Mouse (Mus musculus): ENCODE measurements at regions not wholly inside any gene's neighbourhood (a gene's known extent, or its start where the extent isn't known, plus 50 kb on each side); places are given as distances from the start of the nearest gene placed in this dataset.

DNA sequence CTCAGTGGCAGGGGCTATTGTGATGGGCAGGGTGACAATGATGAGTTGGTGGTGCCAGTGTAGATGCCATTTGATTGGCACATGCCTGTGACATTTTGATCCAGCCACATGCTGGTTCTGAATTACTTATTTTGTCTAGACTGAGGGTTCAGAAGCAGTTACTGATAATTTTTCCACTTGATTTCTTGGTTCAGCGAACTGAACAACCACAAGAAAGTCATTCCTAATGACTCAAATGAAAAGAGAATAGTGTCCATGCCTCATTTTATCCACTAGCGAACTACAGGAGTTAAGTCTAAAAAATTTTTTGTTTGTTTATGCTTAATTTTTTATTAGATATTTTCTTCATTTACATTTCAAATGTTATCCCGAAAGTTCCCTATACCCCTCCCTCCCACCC lies 244.6 kb upstream of the Fam98a start:
- H3K27me3 ChIP-seq, result no peaks in the 10 kb centered on the region
- H3K4me3 ChIP-seq, result no peak overlapping the region
- no peak overlapping the region for H3K27ac ChIP-seq
- no peaks in the 10 kb centered on the region for H3K9me3 ChIP-seq
- H3K36me3 ChIP-seq, result no peaks in the 10 kb centered on the region
- H3K9ac ChIP-seq, result no peak overlapping the region
- whole genome bisulfite sequencing, result 80% methylated on average over 3 of the region's 3 CpGs
- no peak overlapping the region for H3K4me2 ChIP-seq
- ATAC-seq (ENCODE audit: borderline replicate concordance, extremely low read depth, low FRiP score, low TSS enrichment), result no peak
- H3K4me1 ChIP-seq, result no peaks in the 10 kb centered on the region

- ATAC-seq (ENCODE audit: borderline replicate concordance, extremely low read depth, low FRiP score, low TSS enrichment), result no peak
Measured at GRCm38 (mm10) chr17:75795772-75796171, 244.0 kb upstream of the Fam98a start.

DNA sequence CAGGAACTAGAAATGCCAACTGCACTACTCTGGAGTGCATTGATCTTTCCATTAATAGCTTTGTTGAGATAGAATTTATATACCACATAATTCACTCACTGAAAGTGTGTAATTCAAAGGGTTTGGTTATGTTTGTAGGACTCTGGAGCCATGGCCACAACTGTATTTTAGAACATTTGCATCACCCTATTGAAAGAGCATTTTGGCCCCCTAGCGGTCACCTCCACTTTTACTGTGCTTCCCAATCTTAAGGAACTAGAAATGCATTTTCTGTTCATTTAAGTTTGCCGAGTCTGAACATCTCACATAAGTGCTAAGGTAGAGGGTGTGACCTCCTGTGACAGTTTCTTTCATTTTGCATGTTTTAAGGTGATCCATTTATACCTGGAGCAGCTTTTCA lies 228.0 kb upstream of the Fam98a start:
- no peak overlapping the region for H3K4me3 ChIP-seq
- 31% methylated on average over 2 of the region's 2 CpGs for WGBS
- H3K36me3 ChIP-seq, result no peaks in the 10 kb centered on the region
- no peaks in the 10 kb centered on the region for H3K9me3 ChIP-seq
- H3K27ac ChIP-seq, result no peak overlapping the region
- H3K4me1 ChIP-seq, result no peaks in the 10 kb centered on the region
- no peak overlapping the region for H3K9ac ChIP-seq
- ATAC-seq (ENCODE audit: borderline replicate concordance, extremely low read depth, low FRiP score, low TSS enrichment), result no peak
- no peak overlapping the region for H3K4me2 ChIP-seq
- H3K27me3 ChIP-seq, result no peaks in the 10 kb centered on the region

More at GRCm38 (mm10) chr17:75795772-75796171, 244.0 kb upstream of the Fam98a start:
- H3K4me2 ChIP-seq, result no peak overlapping the region
- no peaks in the 10 kb centered on the region for H3K27me3 ChIP-seq
- no peaks in the 10 kb centered on the region for H3K9me3 ChIP-seq
- H3K36me3 ChIP-seq, result no peaks in the 10 kb centered on the region
- no peaks in the 10 kb centered on the region for H3K4me1 ChIP-seq
- H3K9ac ChIP-seq, result no peak overlapping the region
- no peak overlapping the region for H3K4me3 ChIP-seq
- WGBS, result 84% methylated on average over 3 of the region's 3 CpGs
- H3K27ac ChIP-seq, result no peak overlapping the region

GRCm38 (mm10) chr17:75776611-75777010 lies 224.9 kb upstream of the Fam98a start:
- H3K27ac ChIP-seq, result no peak overlapping the region
- no peak for ATAC-seq (ENCODE audit: borderline replicate concordance, extremely low read depth, low FRiP score, low TSS enrichment)
- 55% methylated on average over 7 of the region's 7 CpGs for WGBS

DNA sequence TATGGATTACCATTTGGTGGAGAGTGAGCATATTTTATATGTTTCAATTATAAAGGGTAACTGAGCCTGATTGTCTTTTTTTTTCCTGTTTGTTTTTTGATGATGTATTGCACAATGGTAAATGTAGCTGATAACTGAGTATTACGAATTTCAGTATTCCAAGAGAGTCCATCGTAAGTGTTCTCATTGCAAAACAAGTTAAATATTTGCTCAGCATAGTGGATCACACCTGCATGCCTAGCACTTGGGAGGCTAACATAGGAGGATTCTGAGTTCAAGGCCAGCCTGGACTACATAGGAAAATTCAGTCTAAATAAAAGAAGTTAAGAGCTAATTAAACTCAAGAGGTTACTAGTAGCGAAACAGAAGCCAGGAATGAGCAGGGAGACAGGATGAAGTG lies 223.8 kb upstream of the Fam98a start:
- WGBS, result 57% methylated on average over 3 of the region's 3 CpGs

More at GRCm38 (mm10) chr17:75776611-75777010, 224.9 kb upstream of the Fam98a start:
- Histone ChIP-seq H3K4me2 (no peak overlapping the region), H3K4me3 (no peak overlapping the region), H3K36me3 (no peaks in the 10 kb centered on the region), H3K4me1 (no peaks in the 10 kb centered on the region), H3K27me3 (no peaks in the 10 kb centered on the region), H3K9ac (no peak overlapping the region), H3K9me3 (no peaks in the 10 kb centered on the region)

GRCm38 (mm10) chr17:75772861-75773260 lies 221.1 kb upstream of the Fam98a start:
- ATAC-seq (ENCODE audit: borderline replicate concordance, extremely low read depth, low FRiP score, low TSS enrichment), result no peak

More for the DNA sequence above, 223.8 kb upstream of the Fam98a start:
- H3K9me3 ChIP-seq, result no peaks in the 10 kb centered on the region
- H3K27me3 ChIP-seq, result no peaks in the 10 kb centered on the region
- H3K36me3 ChIP-seq, result no peaks in the 10 kb centered on the region
- no peaks in the 10 kb centered on the region for H3K4me1 ChIP-seq
- no peak overlapping the region for H3K4me2 ChIP-seq
- no peak overlapping the region for H3K4me3 ChIP-seq
- ATAC-seq (ENCODE audit: borderline replicate concordance, extremely low read depth, low FRiP score, low TSS enrichment), result no peak
- H3K9ac ChIP-seq, result no peak overlapping the region
- no peak overlapping the region for H3K27ac ChIP-seq

DNA sequence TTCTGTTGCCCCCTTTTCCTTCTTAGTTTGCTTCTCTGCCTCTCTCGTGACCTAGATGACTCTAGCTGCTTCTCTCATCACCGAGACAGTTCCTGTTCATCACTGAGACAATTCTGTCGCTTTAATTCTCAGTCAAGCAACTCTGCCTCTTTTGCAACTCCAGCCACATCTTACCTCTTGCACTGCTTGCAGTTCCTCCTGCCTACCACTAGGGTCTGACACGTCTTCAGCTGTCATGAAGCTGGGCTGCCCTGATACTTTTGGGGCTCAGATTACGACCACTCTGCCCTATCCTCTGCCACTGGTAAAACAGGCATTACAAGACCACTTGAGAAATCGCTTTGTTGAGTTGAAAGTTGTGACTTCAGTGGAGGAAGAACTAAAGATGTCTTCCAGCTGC lies 216.9 kb upstream of the Fam98a start:
- H3K9ac ChIP-seq, result no peak overlapping the region

More at GRCm38 (mm10) chr17:75772861-75773260, 221.1 kb upstream of the Fam98a start:
- H3K27me3 ChIP-seq, result no peaks in the 10 kb centered on the region
- H3K4me2 ChIP-seq, result no peak overlapping the region
- no peaks in the 10 kb centered on the region for H3K9me3 ChIP-seq
- no peak overlapping the region for H3K27ac ChIP-seq
- no peaks in the 10 kb centered on the region for H3K36me3 ChIP-seq
- no peaks in the 10 kb centered on the region for H3K4me1 ChIP-seq
- H3K4me3 ChIP-seq, result no peak overlapping the region
- H3K9ac ChIP-seq, result no peak overlapping the region

GRCm38 (mm10) chr17:75763391-75763790 lies 211.6 kb upstream of the Fam98a start:
- Histone ChIP-seq H3K4me2 (no peak overlapping the region), H3K27me3 (no peaks in the 10 kb centered on the region), H3K9me3 (no peaks in the 10 kb centered on the region), H3K4me3 (no peak overlapping the region), H3K36me3 (no peaks in the 10 kb centered on the region), H3K27ac (no peak overlapping the region), H3K4me1 (no peaks in the 10 kb centered on the region), H3K9ac (no peak overlapping the region)
- WGBS, result 86% methylated on average over 2 of the region's 2 CpGs
- no peak for ATAC-seq (ENCODE audit: borderline replicate concordance, extremely low read depth, low FRiP score, low TSS enrichment)

More for the DNA sequence above, 216.9 kb upstream of the Fam98a start:
- no peak overlapping the region for H3K27ac ChIP-seq
- no peaks in the 10 kb centered on the region for H3K27me3 ChIP-seq
- no peaks in the 10 kb centered on the region for H3K4me1 ChIP-seq
- ATAC-seq (ENCODE audit: borderline replicate concordance, extremely low read depth, low FRiP score, low TSS enrichment), result no peak
- WGBS, result 83% methylated on average over 6 of the region's 6 CpGs
- no peaks in the 10 kb centered on the region for H3K9me3 ChIP-seq
- H3K36me3 ChIP-seq, result no peaks in the 10 kb centered on the region
- H3K4me3 ChIP-seq, result no peak overlapping the region
- no peak overlapping the region for H3K4me2 ChIP-seq

DNA sequence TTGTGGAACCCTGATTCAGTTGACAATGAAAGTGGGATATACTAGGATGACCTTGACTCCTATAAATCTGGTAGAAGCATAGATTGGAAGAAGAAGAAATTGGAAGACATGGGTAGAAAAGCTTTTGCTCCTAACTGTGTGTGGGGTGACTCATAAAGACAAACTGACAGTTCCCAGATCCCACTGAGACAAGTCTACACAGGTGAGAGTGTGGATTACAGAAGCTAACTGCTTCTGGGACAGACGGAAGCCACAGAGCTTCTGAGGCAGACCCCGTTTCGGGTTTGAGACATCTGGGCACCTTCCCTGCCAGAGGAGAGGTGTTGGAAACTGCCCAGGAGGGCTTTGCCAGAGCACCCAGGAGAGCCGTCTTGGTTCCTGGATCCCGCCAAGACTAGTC lies 204.7 kb upstream of the Fam98a start:
- WGBS, result 90% methylated on average over 5 of the region's 5 CpGs
- no peaks in the 10 kb centered on the region for H3K36me3 ChIP-seq
- no peak overlapping the region for H3K4me2 ChIP-seq
- H3K4me1 ChIP-seq, result no peaks in the 10 kb centered on the region
- no peak overlapping the region for H3K4me3 ChIP-seq
- no peak overlapping the region for H3K27ac ChIP-seq
- H3K9ac ChIP-seq, result no peak overlapping the region
- H3K27me3 ChIP-seq, result no peaks in the 10 kb centered on the region
- no peaks in the 10 kb centered on the region for H3K9me3 ChIP-seq
- no peak for ATAC-seq (ENCODE audit: borderline replicate concordance, extremely low read depth, low FRiP score, low TSS enrichment)

DNA sequence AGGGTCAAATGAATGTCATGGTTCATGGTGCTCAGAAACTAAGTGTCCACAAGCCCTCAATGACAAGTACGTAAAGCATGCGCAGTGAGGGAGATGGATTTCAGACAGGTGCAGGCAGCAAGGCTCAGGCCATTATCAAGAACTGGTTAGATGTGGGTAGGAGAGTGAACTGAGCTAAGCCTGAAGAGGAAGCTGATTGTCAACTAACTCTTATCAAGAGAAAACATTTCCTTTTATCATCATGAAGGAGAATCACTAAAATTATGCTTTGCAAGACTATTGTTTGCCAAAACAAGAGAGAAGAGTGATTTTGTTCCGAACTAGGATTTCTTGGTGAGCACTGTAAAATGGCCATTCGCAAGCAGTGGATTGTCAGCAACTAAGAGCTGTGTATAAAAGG lies 164.7 kb upstream of the Fam98a start:
- no peaks in the 10 kb centered on the region for H3K4me1 ChIP-seq
- H3K9me3 ChIP-seq, result no peaks in the 10 kb centered on the region
- no peak overlapping the region for H3K27ac ChIP-seq
- no peak overlapping the region for H3K4me3 ChIP-seq
- ATAC-seq (ENCODE audit: borderline replicate concordance, extremely low read depth, low FRiP score, low TSS enrichment), result no peak
- H3K27me3 ChIP-seq, result no peaks in the 10 kb centered on the region
- no peaks in the 10 kb centered on the region for H3K36me3 ChIP-seq
- WGBS, result 86% methylated on average over 4 of the region's 4 CpGs
- H3K9ac ChIP-seq, result no peak overlapping the region
- H3K4me2 ChIP-seq, result no peak overlapping the region

- no peaks in the 10 kb centered on the region for H3K9me3 ChIP-seq
- no peak overlapping the region for H3K27ac ChIP-seq
- no peak overlapping the region for H3K4me3 ChIP-seq
- H3K9ac ChIP-seq, result no peak overlapping the region
- no peak for ATAC-seq (ENCODE audit: borderline replicate concordance, extremely low read depth, low FRiP score, low TSS enrichment)
- no peaks in the 10 kb centered on the region for H3K27me3 ChIP-seq
- no peaks in the 10 kb centered on the region for H3K4me1 ChIP-seq
- H3K4me2 ChIP-seq, result no peak overlapping the region
- no peaks in the 10 kb centered on the region for H3K36me3 ChIP-seq
Measured at GRCm38 (mm10) chr17:75714578-75714977, 162.8 kb upstream of the Fam98a start.

DNA sequence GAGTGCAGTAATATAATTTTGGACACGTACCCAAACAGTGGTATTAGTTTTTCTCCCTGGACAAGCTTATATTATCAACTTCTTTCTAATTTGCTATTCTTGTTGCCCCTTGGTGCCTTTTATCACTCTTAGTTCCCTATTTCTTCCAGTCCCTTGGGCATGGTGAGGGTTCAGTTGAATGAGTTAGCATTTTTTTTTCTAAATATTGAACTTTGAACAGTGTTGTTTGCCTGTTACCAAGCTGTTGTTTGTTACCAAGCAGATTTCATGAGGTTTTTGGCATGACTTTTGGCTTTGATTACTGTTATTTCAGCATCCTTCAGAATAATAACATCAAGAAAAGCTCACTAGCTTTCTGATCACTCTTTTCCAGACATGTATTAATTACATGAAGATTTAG lies 162.3 kb upstream of the Fam98a start:
- H3K4me2 ChIP-seq, result no peak overlapping the region
- H3K4me3 ChIP-seq, result no peak overlapping the region
- ATAC-seq (ENCODE audit: borderline replicate concordance, extremely low read depth, low FRiP score, low TSS enrichment), result no peak
- no peak overlapping the region for H3K27ac ChIP-seq
- H3K4me1 ChIP-seq, result no peaks in the 10 kb centered on the region
- no peaks in the 10 kb centered on the region for H3K9me3 ChIP-seq
- WGBS, result 86% methylated on average over 1 of the region's 1 CpGs
- no peaks in the 10 kb centered on the region for H3K27me3 ChIP-seq
- H3K9ac ChIP-seq, result no peak overlapping the region
- H3K36me3 ChIP-seq, result no peaks in the 10 kb centered on the region

DNA sequence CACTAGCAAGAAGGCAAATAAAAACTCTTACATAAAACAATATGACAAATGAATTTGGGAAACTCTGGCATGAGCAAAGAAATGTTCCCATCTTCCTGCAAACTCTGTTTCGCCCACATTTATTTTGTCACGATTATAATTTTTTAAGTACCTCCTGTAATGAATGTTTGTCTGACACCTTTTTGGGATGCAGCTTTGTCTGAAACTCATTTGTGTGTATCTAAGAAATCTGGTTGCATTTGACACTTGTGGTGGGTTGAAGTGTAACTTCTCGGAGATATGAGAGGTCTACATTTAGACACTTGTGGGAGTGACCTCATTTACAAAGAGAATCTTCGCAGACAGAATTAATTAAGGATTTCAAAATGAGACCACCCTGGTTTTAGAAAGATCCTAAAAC lies 155.9 kb upstream of the Fam98a start:
- Histone ChIP-seq H3K4me3 (no peak overlapping the region), H3K4me1 (no peaks in the 10 kb centered on the region), H3K27ac (no peak overlapping the region), H3K27me3 (no peaks in the 10 kb centered on the region), H3K36me3 (no peaks in the 10 kb centered on the region), H3K9ac (no peak overlapping the region), H3K9me3 (no peaks in the 10 kb centered on the region), H3K4me2 (no peak overlapping the region)
- WGBS, result 89% methylated on average over 4 of the region's 4 CpGs
- ATAC-seq (ENCODE audit: borderline replicate concordance, extremely low read depth, low FRiP score, low TSS enrichment), result no peak
